Mouse (Mus musculus) hindbrain, embryonic 14.5 days (tissue): Measurements from ENCODE around the gene 9030025P20Rik. TPM values are rescaled to one million over a fixed set of nuclear protein-coding genes. Genes with fewer than 3 reads are reported as not detected.
"Not testable (repeated sequence)": the region's sequence is repeated elsewhere in the genome, so short reads cannot be mapped to it uniquely, and the experiment has no call there.

ENCODE experiments used
- ATAC-seq: fragments of 200-750 bp; cut with Nextera tagmentation; 2 replicates; pipeline ENCODE4 v1.8.0; 2017; ENCODE audit warnings: moderate number of reproducible peaks, mild to moderate bottlenecking, moderate TSS enrichment, moderate library complexity; ENCODE audit not compliant: low FRiP score
- DNase-seq: peaks from one replicate; pipeline ENCODE4 v3.0.0-alpha.2; 2015; ENCODE audit warnings: low spot score
- H3K27ac ChIP-seq: fragments of 300-500 bp; sonication (generic); 2 replicates; pipeline ENCODE4 v1.5.1; 2014; ENCODE audit warnings: mild to moderate bottlenecking, moderate library complexity
- H3K27me3 ChIP-seq: fragments of 300-500 bp; sonication (generic); 2 replicates; pipeline ENCODE4 v1.6.1; 2014; ENCODE audit warnings: mild to moderate bottlenecking, low read length, mixed read lengths; ENCODE audit not compliant: control insufficient read depth, insufficient read depth
- H3K36me3 ChIP-seq: fragments of 300-500 bp; sonication (generic); replicated peaks from 2 replicates; pipeline ENCODE4 v1.6.1; 2014; ENCODE audit not compliant: control insufficient read depth, insufficient read depth
- H3K4me1 ChIP-seq: fragments of 300-500 bp; sonication (generic); replicated peaks from 2 replicates; pipeline ENCODE4 v1.6.1; 2014; ENCODE audit warnings: antibody characterized with exemption, low read length, mixed read lengths; ENCODE audit not compliant: control insufficient read depth, insufficient read depth
- H3K4me2 ChIP-seq: fragments of 300-500 bp; sonication (generic); replicated peaks from 2 replicates; pipeline ENCODE4 v1.6.1; 2014; ENCODE audit warnings: mild to moderate bottlenecking, moderate library complexity
- H3K4me3 ChIP-seq: fragments of 300-500 bp; sonication (generic); replicated peaks from 2 replicates; pipeline ENCODE4 v1.5.1; 2014; ENCODE audit warnings: mild to moderate bottlenecking, low read length
- H3K9ac ChIP-seq: fragments of 300-500 bp; sonication (generic); 2 replicates; pipeline ENCODE4 v1.6.1; 2014
- H3K9me3 ChIP-seq: fragments of 300-500 bp; sonication (generic); 2 replicates; pipeline ENCODE4 v1.6.1; 2016; ENCODE audit warnings: low read length; ENCODE audit not compliant: control insufficient read depth
- WGBS: fragments of 180-500 bp; shearing (Covaris S2); extraction: QIAGEN DNeasy Blood & Tissue Kit; methylation state at CpG from one replicate; pipeline ENCODE4 v1.1.7; 2014; 5-methylcytosine and 5-hydroxymethylcytosine counted together
- polyA plus RNA-seq: library from polyadenylated mRNA; unstranded; fragments of >200 nt; fragmentation: Nextera tagmentation; extraction: Ambion mirVana; gene quantifications from 2 replicates; pipeline ENCODE4 v1.2.1, GENCODE M21; 2014

Gene 9030025P20Rik
- 4.2 and 7.5 TPM in 2 replicates for polyA plus RNA-seq

DNA sequence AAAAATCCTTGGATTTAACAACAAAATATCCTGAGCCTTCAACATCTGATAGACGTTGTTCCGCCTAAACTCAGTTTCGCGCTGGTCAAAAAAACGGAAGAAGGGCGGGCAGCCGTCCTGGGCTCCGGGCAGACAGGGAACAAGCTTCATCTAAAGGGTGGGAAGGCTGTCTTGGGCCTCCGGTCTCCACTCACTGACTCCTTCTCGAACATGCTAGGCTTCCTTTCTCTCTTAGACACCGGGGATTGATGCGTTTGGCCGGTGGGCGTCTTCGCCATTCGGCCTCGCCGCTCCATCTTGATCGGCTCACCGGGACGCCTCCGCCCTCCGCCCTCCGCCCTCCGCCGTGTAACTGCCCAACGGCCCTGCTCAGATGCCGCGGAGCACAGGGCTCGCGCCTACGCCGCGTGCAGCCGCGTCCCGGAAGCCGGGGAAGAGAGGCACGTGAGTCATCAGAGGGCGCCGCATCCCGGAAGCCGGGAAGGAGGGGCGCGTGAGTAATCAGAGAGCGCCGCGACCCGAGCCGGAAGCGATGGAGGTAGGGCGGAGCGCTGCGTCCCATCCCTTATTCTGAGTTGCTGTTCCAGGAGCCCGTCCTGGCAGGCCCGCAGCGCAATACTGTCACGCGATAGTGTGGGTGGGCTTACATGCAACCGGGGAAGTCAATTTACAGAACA, at the start of gene 9030025P20Rik, which contains the start of gene Gm3417:
Gene 9030025P20Rik (plus strand): TSS at position 107 of the 677 bp plus-strand sequence.
Gene Gm3417 (minus strand): TSS at position 429 of the 677 bp plus-strand sequence.
- H3K27me3 ChIP-seq, DNase-seq, H3K9me3 ChIP-seq, H3K4me1 ChIP-seq, H3K4me3 ChIP-seq, H3K27ac ChIP-seq, H3K9ac ChIP-seq, H3K36me3 ChIP-seq: not testable (repeated sequence)
- ATAC-seq: peak; percentile 98
- H3K4me2 ChIP-seq: peak within 1 kb of the TSS; percentile 36
- WGBS: no CpG with 5 or more reads among the region's 60 CpGs

DNA sequence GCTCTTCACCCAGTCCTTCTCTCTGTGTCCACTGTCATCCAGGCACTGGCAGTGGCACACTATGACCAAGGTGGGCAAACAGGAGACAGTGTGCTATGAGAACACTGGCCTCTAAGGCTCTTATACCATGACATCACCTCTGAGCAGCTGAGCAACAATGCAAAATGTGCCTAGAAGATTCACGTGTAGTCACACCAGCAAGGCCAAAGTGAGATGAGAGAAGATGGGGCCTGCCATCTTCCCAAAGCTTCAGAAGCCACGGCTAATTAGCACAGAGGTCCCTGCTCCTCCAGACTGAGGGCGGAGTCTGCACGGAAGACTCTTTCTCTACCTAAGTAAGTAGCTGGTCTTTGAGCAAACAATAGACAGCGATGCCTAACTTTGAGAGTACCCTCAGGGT, 49.6 kb upstream of the 9030025P20Rik start:
- DNase-seq: no peak
- Histone ChIP-seq H3K36me3 (no peaks in the 10 kb centered on the region), H3K27ac (no peak overlapping the region), H3K27me3 (no peaks in the 10 kb centered on the region), H3K4me1 (no peaks in the 10 kb centered on the region), H3K9ac (no peak overlapping the region), H3K4me2 (no peak overlapping the region), H3K4me3 (no peak overlapping the region), H3K9me3 (no peaks in the 10 kb centered on the region)
- ATAC-seq: no peak
- 74% methylated on average over 5 of the region's 5 CpGs for WGBS

DNA sequence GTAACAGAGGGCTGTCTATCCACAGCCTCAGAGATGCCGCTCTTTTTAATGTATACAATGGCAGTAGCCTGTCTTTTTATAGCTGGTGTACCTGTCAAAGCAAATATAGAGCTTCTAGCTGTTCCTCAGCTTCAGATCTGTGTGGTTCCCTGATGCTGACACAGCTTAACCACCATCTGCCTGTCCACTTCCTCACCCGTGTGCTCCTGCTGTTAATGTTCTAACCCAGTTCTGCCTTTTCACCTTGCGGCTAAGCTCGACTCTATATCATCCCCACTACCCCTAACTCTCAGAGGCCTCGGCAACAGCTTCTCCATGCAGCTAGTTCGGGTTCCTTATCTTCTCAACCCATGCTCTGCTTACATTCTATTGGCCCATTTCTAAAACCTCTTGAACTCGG, 47.6 kb upstream of the 9030025P20Rik start:
- Histone ChIP-seq H3K9ac (no peak overlapping the region), H3K4me2 (no peak overlapping the region), H3K27me3 (no peaks in the 10 kb centered on the region), H3K36me3 (no peaks in the 10 kb centered on the region), H3K4me3 (no peak overlapping the region), H3K9me3 (no peaks in the 10 kb centered on the region), H3K27ac (no peak overlapping the region), H3K4me1 (no peaks in the 10 kb centered on the region)
- WGBS: 84% methylated on average over 7 of the region's 7 CpGs
- ATAC-seq (no peak), DNase-seq (no peak)

DNA sequence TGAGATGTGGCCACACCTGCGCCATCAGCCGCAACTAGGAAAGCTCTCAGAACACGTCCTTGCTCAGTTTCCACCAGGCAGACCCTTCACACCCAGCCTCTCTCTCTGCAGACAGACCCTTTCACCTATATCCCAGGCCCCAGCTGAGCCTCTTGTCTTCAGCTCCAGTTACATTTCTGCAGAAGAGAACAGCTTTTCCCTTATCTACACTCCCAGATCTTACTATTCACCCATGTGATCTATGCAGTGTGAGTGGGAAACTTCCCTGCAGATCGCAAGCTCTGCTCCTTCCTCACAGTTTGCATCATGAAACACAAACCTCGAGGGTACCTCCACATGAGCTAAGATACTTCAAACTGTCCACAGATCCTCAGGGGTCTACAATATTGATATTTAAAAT, 46.8 kb upstream of the 9030025P20Rik start:
- no peak for ATAC-seq
- Histone ChIP-seq H3K4me2 (no peak overlapping the region), H3K27me3 (no peaks in the 10 kb centered on the region), H3K9me3 (no peaks in the 10 kb centered on the region), H3K27ac (no peak overlapping the region), H3K9ac (no peak overlapping the region), H3K4me1 (no peaks in the 10 kb centered on the region), H3K4me3 (no peak overlapping the region), H3K36me3 (no peaks in the 10 kb centered on the region)
- WGBS: 86% methylated on average over 5 of the region's 5 CpGs
- DNase-seq: no peak

DNA sequence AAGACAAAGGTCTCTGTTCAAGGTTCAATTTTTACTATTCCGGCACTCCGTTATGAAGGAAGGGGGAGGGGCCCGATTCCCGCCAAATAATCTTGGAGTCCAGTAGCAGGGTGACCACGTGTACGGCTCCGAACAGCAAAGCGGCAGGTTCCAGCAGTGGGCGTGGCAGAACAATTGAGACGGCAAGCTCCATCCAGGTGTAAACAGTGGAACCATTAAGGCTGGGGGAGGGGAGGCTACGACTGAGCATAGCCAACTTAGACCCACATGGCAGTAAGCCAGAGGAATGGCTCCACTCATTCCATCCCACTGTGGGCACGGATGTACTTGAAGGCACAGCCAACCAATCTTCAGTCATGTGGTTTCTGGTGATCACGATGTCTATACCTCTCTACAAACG, 43.0 kb upstream of the 9030025P20Rik start:
- WGBS: 86% methylated on average over 12 of the region's 14 CpGs
- H3K36me3 ChIP-seq, DNase-seq, H3K9ac ChIP-seq, H3K27ac ChIP-seq, H3K9me3 ChIP-seq, H3K4me1 ChIP-seq, H3K4me3 ChIP-seq, ATAC-seq, H3K27me3 ChIP-seq, H3K4me2 ChIP-seq: not testable (repeated sequence)

DNA sequence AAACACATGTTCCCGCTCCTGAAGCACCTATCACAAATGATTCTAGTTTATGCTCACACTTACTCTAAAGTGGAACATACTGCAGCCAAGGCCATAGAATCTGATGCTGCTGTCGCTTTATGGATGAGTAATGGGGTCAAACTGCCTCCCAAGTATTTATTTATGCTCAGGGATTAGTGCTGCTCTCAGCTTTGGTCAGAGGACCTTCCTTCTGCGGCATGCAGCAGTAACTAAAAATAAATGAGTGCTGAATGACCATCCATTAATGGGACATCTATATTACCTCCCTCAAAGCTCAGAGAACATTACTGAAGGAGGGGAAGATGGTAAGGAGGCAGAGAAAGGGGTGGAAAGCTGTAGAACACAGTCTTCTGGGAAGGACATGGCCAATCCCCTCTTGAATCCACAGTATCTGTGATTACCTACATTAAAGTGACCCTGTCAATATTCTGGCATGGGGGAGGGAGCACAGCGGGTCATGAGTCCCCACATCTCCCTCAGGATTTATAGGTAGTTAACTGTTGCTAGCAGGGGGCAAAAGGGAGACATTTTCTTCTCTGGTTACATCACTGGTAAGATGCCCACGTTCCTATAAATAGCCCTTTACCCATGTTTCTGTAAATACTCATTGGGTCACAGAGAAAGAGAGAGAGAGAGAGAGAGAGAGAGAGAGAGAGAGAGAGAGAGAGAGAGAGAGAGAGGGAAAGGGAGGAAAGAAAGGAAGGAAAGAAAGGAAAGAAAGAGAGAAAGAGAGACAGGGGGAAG, 42.2 kb upstream of the 9030025P20Rik start:
- H3K36me3 ChIP-seq: no peaks in the 10 kb centered on the region
- WGBS: 77% methylated on average over 5 of the region's 5 CpGs
- ATAC-seq: no peak

DNA sequence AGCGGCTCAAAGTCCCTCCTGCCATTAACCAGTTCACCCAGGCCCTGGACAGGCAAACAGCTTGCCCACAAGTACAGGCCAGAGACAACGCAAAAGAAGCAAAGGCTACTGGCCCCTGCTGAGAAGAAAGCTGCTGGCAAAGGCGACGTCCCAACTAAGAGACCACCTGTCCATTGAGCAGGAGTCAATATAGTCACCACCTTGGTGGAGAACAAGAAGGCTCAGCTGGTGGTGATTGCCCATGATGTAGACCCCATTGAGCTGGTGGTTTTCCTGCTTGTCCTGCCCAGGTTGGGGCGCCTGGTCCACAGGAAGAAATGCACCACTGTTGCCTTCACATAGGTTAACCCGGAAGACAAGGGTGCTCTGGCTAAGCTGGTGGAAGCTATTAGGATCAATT, 36.1 kb upstream of the 9030025P20Rik start:
- WGBS: 61% methylated on average over 6 of the region's 6 CpGs
- not testable (repeated sequence) for ATAC-seq, DNase-seq, H3K9me3 ChIP-seq, H3K27ac ChIP-seq, H3K27me3 ChIP-seq
- H3K4me1 ChIP-seq: peaks cover 23% of the 10 kb centered on the region
- peak overlapping the region; percentile 88 for H3K4me2 ChIP-seq
- peak overlapping the region; percentile 94 for H3K4me3 ChIP-seq
- peak overlapping the region; percentile 86 for H3K9ac ChIP-seq
- H3K36me3 ChIP-seq: peaks cover 26% of the 10 kb centered on the region

More for the DNA sequence above, 42.2 kb upstream of the 9030025P20Rik start:
- Histone ChIP-seq H3K4me1 (no peaks in the 10 kb centered on the region), H3K9me3 (no peaks in the 10 kb centered on the region), H3K27me3 (no peaks in the 10 kb centered on the region), H3K4me3 (no peak overlapping the region), H3K9ac (no peak overlapping the region), H3K27ac (no peak overlapping the region), H3K4me2 (no peak overlapping the region)
- no peak for DNase-seq

DNA sequence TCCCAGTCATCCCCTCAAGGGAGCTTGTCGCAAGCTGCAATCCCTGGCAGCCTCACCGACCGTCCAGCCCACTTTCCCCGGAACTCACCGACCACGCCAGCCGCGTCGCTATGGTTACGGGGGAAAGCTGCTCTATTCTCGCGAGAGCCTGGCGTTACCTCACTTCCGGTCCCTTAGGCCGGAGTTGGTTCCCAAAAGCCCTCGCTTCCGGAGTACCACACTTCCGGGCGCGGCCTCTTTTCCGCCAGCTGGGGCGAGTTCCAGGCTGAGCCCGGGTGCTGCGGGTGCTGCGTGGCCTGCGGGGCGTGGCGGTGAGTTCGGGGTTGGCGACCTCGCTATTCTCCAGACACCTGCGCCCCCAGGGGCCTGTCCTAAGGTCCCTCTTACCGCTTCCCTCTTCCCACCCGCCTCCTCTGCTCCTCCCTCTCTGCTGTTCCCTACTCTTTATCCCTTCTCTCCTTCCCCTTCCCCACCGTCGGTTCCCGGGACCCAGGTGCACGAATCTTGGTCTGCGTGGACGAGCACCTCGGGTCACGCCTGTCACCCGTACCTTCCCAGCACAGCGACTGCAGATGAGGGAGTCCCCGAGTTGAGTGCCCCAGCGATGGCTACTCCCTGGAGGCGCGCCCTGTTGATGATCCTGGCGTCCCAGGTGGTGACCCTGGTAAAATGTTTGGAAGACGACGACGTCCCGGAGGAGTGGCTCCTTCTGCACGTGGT, 35.1 kb upstream of the 9030025P20Rik start, which contains the start of the genes Wdr27 and 1600012H06Rik:
Gene Wdr27 (minus strand): TSS at position 150 of the 720 bp plus-strand sequence.
Gene 1600012H06Rik (plus strand): TSS at position 176 of the 720 bp plus-strand sequence.
- peak within 1 kb of the TSS; percentile 94 for H3K4me3 ChIP-seq
- WGBS: under 1% methylated on average over 53 of the region's 54 CpGs

DNA sequence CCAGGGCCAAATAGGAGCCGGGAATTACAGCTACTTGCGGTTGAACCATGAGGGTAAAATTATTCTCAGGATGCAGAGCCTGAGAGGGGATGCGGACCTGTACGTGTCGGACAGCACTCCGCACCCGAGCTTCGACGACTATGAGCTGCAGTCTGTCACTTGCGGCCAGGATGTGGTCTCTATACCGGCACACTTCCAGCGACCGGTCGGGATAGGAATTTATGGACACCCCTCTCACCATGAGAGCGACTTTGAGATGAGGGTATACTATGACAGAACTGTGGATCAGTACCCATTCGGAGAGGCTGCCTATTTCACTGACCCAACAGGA, 34.6 kb upstream of the 9030025P20Rik start:
- peak overlapping the region; percentile 88 for H3K4me2 ChIP-seq
- H3K36me3 ChIP-seq: peaks cover 34% of the 10 kb centered on the region
- DNase-seq (no peak), ATAC-seq (no peak; the same call in 1 of the 2 replicates)
- H3K9me3 ChIP-seq: no peaks in the 10 kb centered on the region
- H3K27me3 ChIP-seq: no peaks in the 10 kb centered on the region
- peaks cover 23% of the 10 kb centered on the region for H3K4me1 ChIP-seq
- peak overlapping the region; percentile 94 for H3K4me3 ChIP-seq
- 14% methylated on average over 16 of the region's 16 CpGs for WGBS
- peak overlapping the region; percentile 86 for H3K9ac ChIP-seq
- 0 out of 2 replicates have a peak overlapping the region, but pooled peaks have one; percentile 82 for H3K27ac ChIP-seq

More for the DNA sequence above, 35.1 kb upstream of the 9030025P20Rik start, which contains the start of the genes Wdr27 and 1600012H06Rik:
- peak within 1 kb of the TSS; percentile 86 for H3K9ac ChIP-seq
- peak within 1 kb of the TSS; percentile 88 for H3K4me2 ChIP-seq
- DNase-seq (peak; percentile 100), ATAC-seq (peak; percentile 99)
- no peaks in the 10 kb centered on the region for H3K9me3 ChIP-seq
- peaks cover 29% of the 10 kb centered on the region for H3K36me3 ChIP-seq
- peak within 1 kb of the TSS; percentile 82 for H3K27ac ChIP-seq
- H3K27me3 ChIP-seq: no peaks in the 10 kb centered on the region
- peaks cover 23% of the 10 kb centered on the region for H3K4me1 ChIP-seq
